Mouse (Mus musculus) ovary, adult 18-20 months (tissue): Measurements from ENCODE around the gene Gnptab.

ENCODE experiments used
- DNase-seq: peaks from one replicate; pipeline ENCODE4 v3.0.0; 2022; ENCODE audit warnings: low spot score, mixed read lengths

The Gnptab gene

GRCm38 (mm10) chr10:88377666-88378065 lies 1.3 kb upstream of the Gnptab start:
- no peak for DNase-seq

GRCm38 (mm10) chr10:88380002-88380401 lies 1.1 kb downstream of the Gnptab start:
- no peak for DNase-seq

- no peak for DNase-seq
Observed at GRCm38 (mm10) chr10:88380430-88381060, 1.6 kb downstream of the Gnptab start.

GRCm38 (mm10) chr10:88381286-88381685 lies 2.4 kb downstream of the Gnptab start:
- no peak for DNase-seq

GRCm38 (mm10) chr10:88382009-88382408 lies 3.1 kb downstream of the Gnptab start:
- DNase-seq: no peak

GRCm38 (mm10) chr10:88383479-88383878 lies 4.5 kb downstream of the Gnptab start:
- DNase-seq: no peak

- no peak for DNase-seq
Observed at GRCm38 (mm10) chr10:88384081-88384480, 5.1 kb downstream of the Gnptab start.

- no peak for DNase-seq
Observed at GRCm38 (mm10) chr10:88385290-88385689, 6.4 kb downstream of the Gnptab start.

GRCm38 (mm10) chr10:88385758-88386157 lies 6.8 kb downstream of the Gnptab start:
- no peak for DNase-seq

GRCm38 (mm10) chr10:88386251-88386650 lies 7.3 kb downstream of the Gnptab start:
- no peak for DNase-seq

GRCm38 (mm10) chr10:88389576-88389975 lies 10.6 kb downstream of the Gnptab start:
- DNase-seq: no peak

GRCm38 (mm10) chr10:88390096-88390790 lies 11.3 kb downstream of the Gnptab start:
- no peak for DNase-seq

- DNase-seq: no peak
Observed at GRCm38 (mm10) chr10:88391495-88391894, 12.6 kb downstream of the Gnptab start.

- DNase-seq: no peak
Observed at GRCm38 (mm10) chr10:88392181-88392847, 13.4 kb downstream of the Gnptab start.

- no peak for DNase-seq
Observed at GRCm38 (mm10) chr10:88398668-88399243, 19.8 kb downstream of the Gnptab start.

- DNase-seq: no peak
Observed at GRCm38 (mm10) chr10:88399271-88399670, 20.3 kb downstream of the Gnptab start.

- no peak for DNase-seq
Observed at GRCm38 (mm10) chr10:88403021-88403420, 24.1 kb downstream of the Gnptab start.

- DNase-seq: no peak
Observed at GRCm38 (mm10) chr10:88404220-88404619, 25.3 kb downstream of the Gnptab start.

GRCm38 (mm10) chr10:88405812-88406211 lies 26.9 kb downstream of the Gnptab start:
- no peak for DNase-seq

GRCm38 (mm10) chr10:88407875-88408631 lies 29.1 kb downstream of the Gnptab start:
- no peak for DNase-seq

GRCm38 (mm10) chr10:88409751-88410150 lies 30.8 kb downstream of the Gnptab start:
- DNase-seq: no peak
